Mouse (Mus musculus) 416B (cell line): ENCODE results near the gene Gm20388.

Experiments used
- DNase-seq: peaks from one replicate; pipeline ENCODE4 v3.0.0; 2011; ENCODE audit warnings: low read depth

Gm20388 gene

GRCm38 (mm10) chr8:120415474-120415873, 504.8 kb downstream of the Gm20388 start:
- no peak for DNase-seq

- no peak for DNase-seq
Observed at GRCm38 (mm10) chr8:120416173-120416521, 505.5 kb downstream of the Gm20388 start.

GRCm38 (mm10) chr8:120416522-120417394, 506.1 kb downstream of the Gm20388 start:
- peak; percentile 61 for DNase-seq

- no peak for DNase-seq
Observed at GRCm38 (mm10) chr8:120418188-120418587, 507.5 kb downstream of the Gm20388 start.

- DNase-seq, result no peak
Observed at GRCm38 (mm10) chr8:120419675-120420074, 509.0 kb downstream of the Gm20388 start.

- no peak for DNase-seq
Observed at GRCm38 (mm10) chr8:120420226-120420625, 509.6 kb downstream of the Gm20388 start.

- no peak for DNase-seq
Observed at GRCm38 (mm10) chr8:120421638-120422037, 511.0 kb downstream of the Gm20388 start.

GRCm38 (mm10) chr8:120422236-120422635, 511.6 kb downstream of the Gm20388 start:
- DNase-seq, result no peak

GRCm38 (mm10) chr8:120423576-120423975, 512.9 kb downstream of the Gm20388 start:
- DNase-seq, result no peak

GRCm38 (mm10) chr8:120424829-120425198, 514.2 kb downstream of the Gm20388 start:
- DNase-seq, result no peak

GRCm38 (mm10) chr8:120425199-120425941, 514.7 kb downstream of the Gm20388 start:
- DNase-seq, result no peak

- DNase-seq, result no peak
Observed at GRCm38 (mm10) chr8:120426105-120426504, 515.5 kb downstream of the Gm20388 start.

- DNase-seq, result peak; percentile 68
Observed at GRCm38 (mm10) chr8:120426622-120427385, 516.2 kb downstream of the Gm20388 start.

- no peak for DNase-seq
Observed at GRCm38 (mm10) chr8:120428492-120428891, 517.9 kb downstream of the Gm20388 start.

- no peak for DNase-seq
Observed at GRCm38 (mm10) chr8:120429116-120429515, 518.5 kb downstream of the Gm20388 start.

GRCm38 (mm10) chr8:120431042-120431441, 520.4 kb downstream of the Gm20388 start:
- DNase-seq, result no peak

GRCm38 (mm10) chr8:120432438-120432837, 521.8 kb downstream of the Gm20388 start:
- DNase-seq, result no peak

- no peak for DNase-seq
Observed at GRCm38 (mm10) chr8:120433143-120433542, 522.5 kb downstream of the Gm20388 start.

GRCm38 (mm10) chr8:120433734-120434133, 523.1 kb downstream of the Gm20388 start:
- peak; percentile 62 for DNase-seq

GRCm38 (mm10) chr8:120435781-120436180, 525.1 kb downstream of the Gm20388 start:
- no peak for DNase-seq

- peak; percentile 83 for DNase-seq
Observed at GRCm38 (mm10) chr8:120436491-120437030, 525.9 kb downstream of the Gm20388 start.

- DNase-seq, result no peak
Observed at GRCm38 (mm10) chr8:120437207-120437606, 526.6 kb downstream of the Gm20388 start.
